Mouse (Mus musculus): ENCODE results near the gene Lyrm4. TPM values are rescaled to one million over a fixed set of nuclear protein-coding genes. Genes with fewer than 3 reads are reported as not detected.
A peak's percentile ranks its signal among the peaks of the same experiment; 100 is the strongest.

Gene Lyrm4
- polyA plus RNA-seq, 1 experiment from 2014 or later = 19.5 TPM

DNA sequence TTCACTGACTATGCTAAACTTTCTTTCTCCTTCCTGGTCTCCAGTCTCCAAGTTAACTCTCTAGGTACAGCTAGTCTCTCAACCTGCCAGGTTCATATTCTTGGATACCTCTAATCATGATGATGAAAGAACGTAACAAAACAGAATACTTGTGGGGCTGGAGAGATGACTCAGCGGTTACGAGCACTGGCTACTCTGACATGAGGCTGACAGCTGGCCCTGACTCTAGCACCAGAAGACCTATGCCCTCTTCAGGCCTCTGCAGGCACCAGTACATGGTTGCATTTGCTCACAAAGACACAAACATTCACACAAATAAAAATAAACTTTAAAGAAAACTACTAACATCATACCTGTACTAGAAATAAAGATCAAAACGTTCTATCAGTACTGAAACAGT, 81.8 kb downstream of the Lyrm4 start:
- Histone ChIP-seq H3K9ac (no peak overlapping the region), H3K4me2 (no peak overlapping the region), H3K36me3 (replicated peaks) (no peaks in the 10 kb centered on the region), H3K27me3 (no peaks in the 10 kb centered on the region), H3K4me1 (replicated peaks) (peaks cover 11% of the 10 kb centered on the region), H3K9me3 (replicated peaks) (no peaks in the 10 kb centered on the region), H3K27ac (replicated peaks) (no peak overlapping the region), H3K4me3 (replicated peaks) (no peak overlapping the region)
- whole genome bisulfite sequencing (ENCODE audit: insufficient replicate concordance) = 60% methylated on average over 4 of the region's 4 CpGs
- no peak for ATAC-seq (ENCODE audit: insufficient read depth)

GRCm38 (mm10) chr13:36031959-36032358, 85.4 kb downstream of the Lyrm4 start:
- no peak for ATAC-seq (ENCODE audit: insufficient read depth)
- no peak overlapping the region for H3K4me3 ChIP-seq (replicated peaks)
- WGBS (ENCODE audit: insufficient replicate concordance) = 73% methylated on average over 9 of the region's 9 CpGs
- H3K4me1 ChIP-seq (replicated peaks) = peaks cover 11% of the 10 kb centered on the region
- H3K27me3 ChIP-seq = no peaks in the 10 kb centered on the region
- no peak overlapping the region for H3K27ac ChIP-seq (replicated peaks)
- H3K9ac ChIP-seq = no peak overlapping the region
- H3K4me2 ChIP-seq = no peak overlapping the region
- no peaks in the 10 kb centered on the region for H3K9me3 ChIP-seq (replicated peaks)
- no peaks in the 10 kb centered on the region for H3K36me3 ChIP-seq (replicated peaks)

GRCm38 (mm10) chr13:36019309-36020274, 97.7 kb downstream of the Lyrm4 start:
- no peaks in the 10 kb centered on the region for H3K9me3 ChIP-seq (replicated peaks)
- H3K4me2 ChIP-seq = no peak overlapping the region
- H3K27ac ChIP-seq (replicated peaks) = no peak overlapping the region
- peaks cover 5% of the 10 kb centered on the region; the same call in 1 of the 2 replicates for H3K4me1 ChIP-seq (replicated peaks)
- no peak for ATAC-seq (ENCODE audit: insufficient read depth)
- no peak overlapping the region for H3K9ac ChIP-seq
- WGBS (ENCODE audit: insufficient replicate concordance) = 68% methylated on average over 10 of the region's 10 CpGs
- H3K36me3 ChIP-seq (replicated peaks) = no peaks in the 10 kb centered on the region
- no peaks in the 10 kb centered on the region for H3K27me3 ChIP-seq
- H3K4me3 ChIP-seq (replicated peaks) = no peak overlapping the region

DNA sequence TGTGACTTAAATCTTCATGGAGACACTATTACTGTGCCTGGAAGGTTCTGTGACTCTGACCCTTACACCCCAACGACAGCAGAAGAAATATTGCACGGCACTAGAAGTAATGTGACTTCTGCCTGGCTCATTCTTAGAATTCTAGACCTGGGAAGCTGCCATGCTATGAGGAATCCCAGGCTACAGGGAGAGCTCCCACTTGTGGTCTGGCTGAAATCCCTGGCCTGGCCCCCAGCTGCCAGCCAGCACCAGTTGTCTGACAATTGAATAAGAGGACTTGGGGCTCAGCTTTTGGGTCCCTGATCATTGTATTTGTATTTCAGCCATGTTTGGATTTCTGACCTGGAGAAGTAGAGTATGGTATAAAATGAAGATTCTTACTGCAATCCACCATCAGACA, 99.3 kb downstream of the Lyrm4 start:
- 80% methylated on average over 2 of the region's 2 CpGs for WGBS (ENCODE audit: insufficient replicate concordance)

GRCm38 (mm10) chr13:36015636-36016035, 101.7 kb downstream of the Lyrm4 start:
- peak; percentile 40 for ATAC-seq (ENCODE audit: insufficient read depth)
- WGBS (ENCODE audit: insufficient replicate concordance) = 47% methylated on average over 3 of the region's 3 CpGs
- no peak overlapping the region for H3K4me2 ChIP-seq
- no peak overlapping the region for H3K4me3 ChIP-seq (replicated peaks)
- H3K27ac ChIP-seq (replicated peaks) = no peak overlapping the region
- no peaks in the 10 kb centered on the region for H3K36me3 ChIP-seq (replicated peaks)
- H3K4me1 ChIP-seq (replicated peaks) = peaks cover 5% of the 10 kb centered on the region; the same call in 1 of the 2 replicates
- no peaks in the 10 kb centered on the region for H3K9me3 ChIP-seq (replicated peaks)
- no peaks in the 10 kb centered on the region for H3K27me3 ChIP-seq
- no peak overlapping the region for H3K9ac ChIP-seq

More for the DNA sequence above, 99.3 kb downstream of the Lyrm4 start:
- H3K4me1 ChIP-seq (replicated peaks) = peaks cover 5% of the 10 kb centered on the region; the same call in 1 of the 2 replicates
- no peaks in the 10 kb centered on the region for H3K9me3 ChIP-seq (replicated peaks)
- H3K4me2 ChIP-seq = no peak overlapping the region
- no peak overlapping the region for H3K4me3 ChIP-seq (replicated peaks)
- no peaks in the 10 kb centered on the region for H3K36me3 ChIP-seq (replicated peaks)
- no peaks in the 10 kb centered on the region for H3K27me3 ChIP-seq
- H3K27ac ChIP-seq (replicated peaks) = no peak overlapping the region
- no peak overlapping the region for H3K9ac ChIP-seq
- no peak for ATAC-seq (ENCODE audit: insufficient read depth)

- H3K36me3 ChIP-seq (replicated peaks) = no peaks in the 10 kb centered on the region
- H3K4me3 ChIP-seq (replicated peaks) = no peak overlapping the region
- H3K4me1 ChIP-seq (replicated peaks) = no peaks in the 10 kb centered on the region
- no peak overlapping the region for H3K27ac ChIP-seq (replicated peaks)
- H3K27me3 ChIP-seq = no peaks in the 10 kb centered on the region
- no peak for ATAC-seq (ENCODE audit: insufficient read depth)
- no peaks in the 10 kb centered on the region for H3K9me3 ChIP-seq (replicated peaks)
- H3K4me2 ChIP-seq = no peak overlapping the region
- H3K9ac ChIP-seq = no peak overlapping the region
- 48% methylated on average over 2 of the region's 2 CpGs for WGBS (ENCODE audit: insufficient replicate concordance)
Observed at GRCm38 (mm10) chr13:36009981-36010380, 107.3 kb downstream of the Lyrm4 start.

- WGBS (ENCODE audit: insufficient replicate concordance) = 15% methylated on average over 1 of the region's 1 CpGs
- Histone ChIP-seq H3K4me3 (replicated peaks) (no peak overlapping the region), H3K36me3 (replicated peaks) (no peaks in the 10 kb centered on the region), H3K9me3 (replicated peaks) (no peaks in the 10 kb centered on the region), H3K4me1 (replicated peaks) (peaks cover 21% of the 10 kb centered on the region), H3K4me2 (no peak overlapping the region), H3K27ac (replicated peaks) (no peak overlapping the region), H3K9ac (no peak overlapping the region), H3K27me3 (no peaks in the 10 kb centered on the region)
- no peak for ATAC-seq (ENCODE audit: insufficient read depth)
Observed at GRCm38 (mm10) chr13:36000798-36001197, 116.5 kb downstream of the Lyrm4 start.

DNA sequence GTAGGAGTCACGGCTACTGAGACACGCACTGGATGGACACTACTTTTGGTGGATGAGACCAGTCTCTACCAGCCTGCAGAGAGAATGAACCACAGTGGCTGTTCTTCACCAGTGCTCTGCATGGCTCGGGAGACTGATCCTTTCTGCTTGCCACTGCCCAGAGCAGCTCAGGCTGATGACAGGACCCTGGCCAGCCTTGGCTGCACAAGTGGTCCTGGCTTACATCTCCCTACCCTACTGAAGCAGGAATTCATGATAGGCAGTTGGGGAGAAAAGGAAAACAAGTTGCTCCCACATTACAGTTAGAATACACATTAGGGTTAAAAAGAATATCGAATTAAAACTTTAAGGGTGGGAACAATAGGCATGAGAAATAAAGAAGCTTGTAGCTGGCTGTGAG, 119.7 kb downstream of the Lyrm4 start:
- 78% methylated on average over 4 of the region's 4 CpGs for WGBS (ENCODE audit: insufficient replicate concordance)
- H3K4me1 ChIP-seq (replicated peaks) = peaks cover 24% of the 10 kb centered on the region
- no peak overlapping the region for H3K27ac ChIP-seq (replicated peaks)
- H3K27me3 ChIP-seq = no peaks in the 10 kb centered on the region
- H3K9me3 ChIP-seq (replicated peaks) = no peaks in the 10 kb centered on the region
- no peaks in the 10 kb centered on the region for H3K36me3 ChIP-seq (replicated peaks)
- ATAC-seq (ENCODE audit: insufficient read depth) = no peak
- no peak overlapping the region for H3K4me2 ChIP-seq
- H3K4me3 ChIP-seq (replicated peaks) = no peak overlapping the region
- no peak overlapping the region for H3K9ac ChIP-seq

DNA sequence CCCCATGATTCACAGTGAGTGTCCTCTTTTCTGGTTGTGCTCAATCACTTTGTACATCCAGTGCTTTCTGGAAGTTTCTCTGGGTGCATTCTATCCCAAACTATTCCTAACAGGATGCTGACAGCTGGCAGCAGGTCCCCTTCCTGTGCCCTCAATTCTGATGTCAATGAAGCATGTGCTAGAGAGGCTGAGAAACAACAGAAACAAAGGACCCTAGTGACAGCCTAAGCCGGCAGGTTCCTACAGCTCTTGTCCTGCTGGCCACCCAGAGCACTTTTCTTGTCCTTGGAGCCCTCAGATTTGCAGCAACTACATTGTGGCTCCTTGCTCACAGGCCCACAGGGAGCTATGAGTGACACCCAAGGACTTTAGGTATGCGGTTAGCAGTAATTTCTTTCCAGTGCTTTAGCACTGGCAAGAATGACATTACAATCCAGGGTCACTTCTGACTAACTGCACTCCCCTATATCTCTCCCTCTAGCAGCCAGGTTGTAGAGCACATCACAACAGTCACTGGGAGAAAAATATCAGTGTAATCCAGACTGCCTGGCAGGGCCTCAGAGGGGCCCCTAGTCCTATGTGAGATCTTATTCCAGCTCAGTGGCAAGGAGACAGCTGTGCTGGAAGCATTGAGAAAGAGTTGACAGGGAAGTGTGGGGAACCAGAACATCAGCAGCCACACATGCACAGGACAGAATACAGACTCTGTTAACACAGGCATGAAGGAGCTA, 121.5 kb downstream of the Lyrm4 start:
- Histone ChIP-seq H3K4me1 (replicated peaks) (peaks cover 18% of the 10 kb centered on the region), H3K36me3 (replicated peaks) (no peaks in the 10 kb centered on the region), H3K4me2 (no peak overlapping the region), H3K4me3 (replicated peaks) (no peak overlapping the region), H3K27ac (replicated peaks) (no peak overlapping the region), H3K27me3 (no peaks in the 10 kb centered on the region), H3K9me3 (replicated peaks) (no peaks in the 10 kb centered on the region), H3K9ac (no peak overlapping the region)
- WGBS (ENCODE audit: insufficient replicate concordance) = 60% methylated on average over 2 of the region's 2 CpGs
- no peak for ATAC-seq (ENCODE audit: insufficient read depth)

DNA sequence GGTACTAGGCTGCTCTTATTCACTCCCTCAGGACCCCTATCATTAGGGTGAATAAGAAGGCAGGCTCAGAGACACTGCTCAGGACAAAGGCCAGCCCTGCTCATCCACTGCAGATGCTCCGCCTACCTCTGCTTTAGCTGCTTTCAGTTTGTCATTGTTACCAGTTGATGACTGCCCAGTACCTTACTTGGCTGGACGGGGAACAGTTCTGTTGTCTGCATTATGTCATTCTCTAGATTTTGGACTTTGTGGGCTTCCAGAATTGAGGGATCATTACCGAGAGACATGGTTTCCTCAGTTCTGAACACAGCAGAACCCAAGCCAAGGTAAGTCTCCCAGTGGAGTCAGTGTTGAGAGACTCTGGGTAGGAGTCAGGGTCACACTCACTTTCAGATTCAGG, 122.1 kb downstream of the Lyrm4 start:
- H3K4me1 ChIP-seq (replicated peaks) = peaks cover 15% of the 10 kb centered on the region
- H3K27ac ChIP-seq (replicated peaks) = no peak overlapping the region
- no peak overlapping the region for H3K4me2 ChIP-seq
- 75% methylated on average over 3 of the region's 3 CpGs for WGBS (ENCODE audit: insufficient replicate concordance)
- H3K9ac ChIP-seq = no peak overlapping the region
- H3K36me3 ChIP-seq (replicated peaks) = no peaks in the 10 kb centered on the region
- H3K9me3 ChIP-seq (replicated peaks) = no peaks in the 10 kb centered on the region
- no peaks in the 10 kb centered on the region for H3K27me3 ChIP-seq
- no peak overlapping the region for H3K4me3 ChIP-seq (replicated peaks)
- ATAC-seq (ENCODE audit: insufficient read depth) = no peak

- Histone ChIP-seq H3K36me3 (replicated peaks) (no peaks in the 10 kb centered on the region), H3K4me2 (no peak overlapping the region), H3K4me1 (replicated peaks) (peaks cover 15% of the 10 kb centered on the region), H3K27ac (replicated peaks) (no peak overlapping the region), H3K9me3 (replicated peaks) (no peaks in the 10 kb centered on the region), H3K9ac (no peak overlapping the region), H3K4me3 (replicated peaks) (no peak overlapping the region), H3K27me3 (no peaks in the 10 kb centered on the region)
- ATAC-seq (ENCODE audit: insufficient read depth) = peak; percentile 80
- 73% methylated on average over 8 of the region's 8 CpGs for WGBS (ENCODE audit: insufficient replicate concordance)
Observed at GRCm38 (mm10) chr13:35994067-35994466, 123.3 kb downstream of the Lyrm4 start.
